Mouse (Mus musculus): ENCODE data around the gene Mst1. TPM values are rescaled to one million over a fixed set of nuclear protein-coding genes. Genes with fewer than 3 reads are reported as not detected.

Mst1 gene
- polyA plus RNA-seq, 1 experiment from 2014 or later: 18.6 TPM

DNA sequence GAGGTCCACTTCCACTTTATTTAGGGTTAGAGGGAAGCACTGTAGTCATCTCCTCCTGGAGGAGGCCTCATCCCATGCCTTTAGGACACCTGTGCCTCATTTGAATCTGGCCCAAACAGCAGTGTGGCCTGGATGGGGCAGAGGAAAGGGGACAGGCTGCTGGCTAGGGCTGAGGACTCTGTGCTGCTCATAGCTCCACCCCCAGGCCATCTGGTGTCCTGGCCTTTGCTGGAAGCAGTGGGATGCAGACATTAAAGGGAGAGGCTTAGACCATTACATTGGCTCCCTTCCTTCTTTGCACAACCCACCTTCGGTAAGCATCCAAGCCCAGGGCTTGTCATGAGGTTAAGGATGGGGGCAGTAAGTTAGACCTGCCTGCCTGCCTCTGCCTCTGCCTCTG is 53.2 kb downstream of the Mst1 start:
- H3K27me3 ChIP-seq: peaks cover 23% of the 10 kb centered on the region
- DNase-seq (no peak), ATAC-seq (ENCODE audit: low read depth) (no peak)
- 45% methylated on average over 1 of the region's 1 CpGs for WGBS (ENCODE audit: insufficient replicate concordance)
- H3K4me3 ChIP-seq (replicated peaks): no peak overlapping the region
- H3K4me2 ChIP-seq: no peak overlapping the region
- no peaks in the 10 kb centered on the region for H3K36me3 ChIP-seq
- H3K9ac ChIP-seq: no peak overlapping the region
- H3K27ac ChIP-seq: no peak overlapping the region
- no peaks in the 10 kb centered on the region for H3K4me1 ChIP-seq (replicated peaks)
- H3K9me3 ChIP-seq (replicated peaks): no peaks in the 10 kb centered on the region

Small RNA genes lying within 50 kb of the gene (microRNA-seq; reads per million reads assigned to microRNA genes)
- gene Gm47303: not detected
- gene Mir7088: 1.5 reads per million

Other genes with a start within 250 kb of the Mst1 start
- 30.4 and 36.2 TPM in 2 replicates for gene Rbm6, start 207.2 kb upstream of the Mst1 start, polyA plus RNA-seq (2015; fragmentation: Nextera tagmentation; extraction: Ambion mirVana)
- 5.6 and 5.8 TPM in 2 replicates for gene Mon1a, start 192.3 kb upstream of the Mst1 start, polyA plus RNA-seq (2015; fragmentation: Nextera tagmentation; extraction: Ambion mirVana)
- 0.68 and 0.71 TPM in 2 replicates for gene Mst1r, start 173.6 kb upstream of the Mst1 start, polyA plus RNA-seq (2015; fragmentation: Nextera tagmentation; extraction: Ambion mirVana)
- not detected in 2 replicates for gene Actl11, start 152.0 kb upstream of the Mst1 start, polyA plus RNA-seq (2015; fragmentation: Nextera tagmentation; extraction: Ambion mirVana)
- gene Camkv, start 144.8 kb upstream of the Mst1 start, polyA plus RNA-seq (2015; fragmentation: Nextera tagmentation; extraction: Ambion mirVana): 0.13 and 0.28 TPM in 2 replicates
- gene Traip, start 130.3 kb upstream of the Mst1 start, polyA plus RNA-seq (2015; fragmentation: Nextera tagmentation; extraction: Ambion mirVana): 17.3 and 18.9 TPM in 2 replicates
- gene Uba7, start 104.9 kb upstream of the Mst1 start, polyA plus RNA-seq (2015; fragmentation: Nextera tagmentation; extraction: Ambion mirVana): 56.5 and 56.9 TPM in 2 replicates
- 0.53 and 0.56 TPM in 2 replicates for gene Gm20661, start 97.4 kb upstream of the Mst1 start, polyA plus RNA-seq (2015; fragmentation: Nextera tagmentation; extraction: Ambion mirVana)
- gene Inka1, start 94.6 kb upstream of the Mst1 start, polyA plus RNA-seq (2015; fragmentation: Nextera tagmentation; extraction: Ambion mirVana): 55.7 and 60.5 TPM in 2 replicates
- 1.1 and 1.2 TPM in 2 replicates for gene Cdhr4, start 87.9 kb upstream of the Mst1 start, polyA plus RNA-seq (2015; fragmentation: Nextera tagmentation; extraction: Ambion mirVana)
- gene Gm20662, start 84.1 kb upstream of the Mst1 start, polyA plus RNA-seq (2015; fragmentation: Nextera tagmentation; extraction: Ambion mirVana): 0.44 and 0.48 TPM in 2 replicates
- gene Ip6k1, start 77.9 kb upstream of the Mst1 start, polyA plus RNA-seq (2015; fragmentation: Nextera tagmentation; extraction: Ambion mirVana): 29.3 and 30.9 TPM in 2 replicates
- gene Gmppb, start 31.2 kb upstream of the Mst1 start, polyA plus RNA-seq (2015; fragmentation: Nextera tagmentation; extraction: Ambion mirVana): 21.0 TPM in 2 replicates
- 1.2 and 1.4 TPM in 2 replicates for gene Amigo3, start 27.3 kb upstream of the Mst1 start, polyA plus RNA-seq (2015; fragmentation: Nextera tagmentation; extraction: Ambion mirVana)
- 80.8 and 88.0 TPM in 2 replicates for gene Rnf123, start 2.9 kb downstream of the Mst1 start, polyA plus RNA-seq (2015; fragmentation: Nextera tagmentation; extraction: Ambion mirVana)
- 176 and 195 TPM in 2 replicates for gene Apeh, start 14.2 kb downstream of the Mst1 start, polyA plus RNA-seq (2015; fragmentation: Nextera tagmentation; extraction: Ambion mirVana)
- 2.3 and 2.5 TPM in 2 replicates for gene Bsn, start 109.9 kb downstream of the Mst1 start, polyA plus RNA-seq (2015; fragmentation: Nextera tagmentation; extraction: Ambion mirVana)
- gene Dag1, start 183.5 kb downstream of the Mst1 start, polyA plus RNA-seq (2015; fragmentation: Nextera tagmentation; extraction: Ambion mirVana): 12.7 and 17.8 TPM in 2 replicates
- gene Nicn1, start 210.0 kb downstream of the Mst1 start, polyA plus RNA-seq (2015; fragmentation: Nextera tagmentation; extraction: Ambion mirVana): 4.7 and 5.6 TPM in 2 replicates
- gene Amt, start 216.4 kb downstream of the Mst1 start, polyA plus RNA-seq (2015; fragmentation: Nextera tagmentation; extraction: Ambion mirVana): 14.0 and 14.1 TPM in 2 replicates
- 235 and 296 TPM in 2 replicates for gene Rhoa, start 225.7 kb downstream of the Mst1 start, polyA plus RNA-seq (2015; fragmentation: Nextera tagmentation; extraction: Ambion mirVana)
- gene Tcta, start 225.7 kb downstream of the Mst1 start, polyA plus RNA-seq (2015; fragmentation: Nextera tagmentation; extraction: Ambion mirVana): 12.7 TPM in 2 replicates